Mouse (Mus musculus) liver, embryonic 12.5 days (tissue): ENCODE measurements at regions not wholly inside any gene's neighbourhood (a gene's known extent, or its start where the extent isn't known, plus 50 kb on each side); places are given as distances from the start of the nearest gene placed in this dataset. TPM values are rescaled to one million over a fixed set of nuclear protein-coding genes. Genes with fewer than 3 reads are reported as not detected.

Experiments
- ATAC-seq: fragments of 200-750 bp; cut with Nextera tagmentation; 2 replicates; pipeline ENCODE4 v1.8.0; 2017; ENCODE audit warnings: moderate number of reproducible peaks, mild to moderate bottlenecking, moderate library complexity
- H3K27ac ChIP-seq: fragments of 300-500 bp; sonication (generic); 2 replicates; pipeline ENCODE4 v1.5.1; 2016; ENCODE audit warnings: mild to moderate bottlenecking
- H3K27me3 ChIP-seq: fragments of 300-500 bp; sonication (generic); replicated peaks from 2 replicates; pipeline ENCODE4 v1.6.1; 2016; ENCODE audit warnings: mild to moderate bottlenecking, moderate library complexity
- H3K36me3 ChIP-seq: fragments of 300-500 bp; sonication (generic); 2 replicates; pipeline ENCODE4 v1.6.1; 2016; ENCODE audit warnings: mild to moderate bottlenecking, moderate library complexity
- H3K4me1 ChIP-seq: fragments of 300-500 bp; sonication (generic); 2 replicates; pipeline ENCODE4 v1.6.1; 2016
- H3K4me2 ChIP-seq: fragments of 300-500 bp; sonication (generic); 2 replicates; pipeline ENCODE4 v1.6.1; 2016; ENCODE audit warnings: mild to moderate bottlenecking, moderate library complexity
- H3K4me3 ChIP-seq: fragments of 300-500 bp; sonication (generic); 2 replicates; pipeline ENCODE4 v1.5.1; 2016; ENCODE audit warnings: mild to moderate bottlenecking, moderate library complexity
- H3K9ac ChIP-seq: fragments of 300-500 bp; sonication (generic); 2 replicates; pipeline ENCODE4 v1.6.1; 2016; ENCODE audit warnings: mild to moderate bottlenecking, moderate library complexity
- H3K9me3 ChIP-seq: fragments of 300-500 bp; sonication (generic); replicated peaks from 2 replicates; pipeline ENCODE4 v1.6.1; 2016; ENCODE audit warnings: mild to moderate bottlenecking, moderate library complexity
- WGBS: fragments of 180-500 bp; shearing (Covaris S2); methylation state at CpG from one replicate; pipeline ENCODE4 v1.1.7; 2016; ENCODE audit not compliant: insufficient replicate concordance; 5-methylcytosine and 5-hydroxymethylcytosine counted together
- microRNA-seq: library from miRNA; unstranded; fragments of <30 nt; microRNA quantifications from one replicate; pipeline ENCODE4, GENCODE M21; 2017

DNA sequence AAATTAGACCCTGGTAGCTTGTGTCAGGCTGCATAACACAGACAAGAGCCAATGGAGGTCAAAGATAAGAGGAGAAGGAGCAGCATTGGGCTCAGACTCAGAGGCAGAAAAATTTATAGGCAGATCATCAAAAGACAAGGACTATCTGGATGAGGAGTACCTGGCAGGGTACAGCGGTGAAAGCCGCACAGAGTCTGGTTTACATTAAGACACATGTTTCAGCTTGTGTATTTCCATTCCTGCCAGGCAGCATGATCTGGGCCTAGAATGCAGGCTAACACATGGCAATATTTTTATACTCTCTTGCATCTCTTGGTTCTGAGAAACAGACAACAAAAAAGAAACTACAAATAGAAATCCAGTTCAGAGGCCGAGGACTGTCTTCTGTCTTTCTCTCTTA, 91.9 kb upstream of the Sema3a start:
- H3K4me1 ChIP-seq: no peaks in the 10 kb centered on the region
- H3K9me3 ChIP-seq: no peaks in the 10 kb centered on the region
- no peaks in the 10 kb centered on the region for H3K27me3 ChIP-seq
- H3K9ac ChIP-seq: no peak overlapping the region
- no peaks in the 10 kb centered on the region for H3K36me3 ChIP-seq
- H3K4me3 ChIP-seq: no peak overlapping the region
- H3K27ac ChIP-seq: no peak overlapping the region
- 72% methylated on average over 3 of the region's 3 CpGs for WGBS
- H3K4me2 ChIP-seq: no peak overlapping the region
- no peak for ATAC-seq

DNA sequence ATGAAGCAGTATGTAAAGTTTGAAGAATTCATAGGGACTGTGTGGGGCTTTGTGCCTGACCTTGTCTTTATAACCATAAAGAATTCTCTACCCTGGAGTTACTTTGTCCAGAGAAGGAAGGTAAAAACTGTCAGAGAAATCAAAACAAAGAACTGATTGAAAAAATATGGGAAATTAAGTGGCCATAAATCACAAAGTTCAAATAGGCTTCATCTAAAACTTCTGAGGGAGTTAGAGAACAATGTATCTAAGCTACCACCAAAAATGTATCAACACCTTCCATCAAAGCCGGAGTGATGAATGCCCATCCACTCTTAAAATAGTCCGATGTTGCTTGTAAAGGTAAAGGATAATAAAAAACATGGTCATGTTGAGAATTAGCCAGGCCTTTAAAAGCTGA, 89.1 kb upstream of the Sema3a start:
- Histone ChIP-seq H3K9me3 (no peaks in the 10 kb centered on the region), H3K27ac (no peak overlapping the region), H3K27me3 (no peaks in the 10 kb centered on the region), H3K4me3 (no peak overlapping the region), H3K4me2 (no peak overlapping the region), H3K36me3 (no peaks in the 10 kb centered on the region), H3K4me1 (no peaks in the 10 kb centered on the region), H3K9ac (no peak overlapping the region)
- no peak for ATAC-seq
- WGBS: 77% methylated on average over 2 of the region's 2 CpGs

DNA sequence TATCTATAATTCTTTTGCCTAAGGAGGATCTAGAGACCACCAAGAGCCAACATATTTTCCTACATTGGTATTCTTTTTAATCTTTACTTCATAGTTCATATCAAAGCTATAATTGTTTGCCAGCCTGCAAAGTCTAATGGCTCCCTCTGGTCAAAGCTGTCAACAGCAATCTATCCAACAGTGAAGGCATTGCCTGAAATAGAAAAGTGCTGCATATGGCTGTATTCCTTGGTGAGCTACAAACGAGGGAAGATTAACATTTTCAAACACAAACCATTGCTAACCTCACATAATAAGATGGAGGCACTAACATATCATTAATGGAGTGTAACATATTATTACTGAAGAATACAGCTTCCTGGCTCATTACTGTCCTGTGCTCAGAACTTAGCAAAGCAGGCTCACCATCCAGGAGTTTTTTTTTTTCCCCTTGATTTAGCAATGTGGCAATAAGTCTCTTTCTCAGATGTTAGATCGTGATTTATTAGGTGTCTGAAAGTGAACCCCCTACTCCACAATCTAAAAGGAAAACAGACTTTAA, 66.3 kb upstream of the Sema3a start:
- H3K4me2 ChIP-seq: no peak overlapping the region
- no peaks in the 10 kb centered on the region for H3K9me3 ChIP-seq
- no peak for ATAC-seq
- no peaks in the 10 kb centered on the region for H3K4me1 ChIP-seq
- no peak overlapping the region for H3K9ac ChIP-seq
- H3K4me3 ChIP-seq: no peak overlapping the region
- H3K36me3 ChIP-seq: no peaks in the 10 kb centered on the region
- no peaks in the 10 kb centered on the region for H3K27me3 ChIP-seq
- no peak overlapping the region for H3K27ac ChIP-seq
- WGBS: 44% methylated on average over 2 of the region's 2 CpGs

DNA sequence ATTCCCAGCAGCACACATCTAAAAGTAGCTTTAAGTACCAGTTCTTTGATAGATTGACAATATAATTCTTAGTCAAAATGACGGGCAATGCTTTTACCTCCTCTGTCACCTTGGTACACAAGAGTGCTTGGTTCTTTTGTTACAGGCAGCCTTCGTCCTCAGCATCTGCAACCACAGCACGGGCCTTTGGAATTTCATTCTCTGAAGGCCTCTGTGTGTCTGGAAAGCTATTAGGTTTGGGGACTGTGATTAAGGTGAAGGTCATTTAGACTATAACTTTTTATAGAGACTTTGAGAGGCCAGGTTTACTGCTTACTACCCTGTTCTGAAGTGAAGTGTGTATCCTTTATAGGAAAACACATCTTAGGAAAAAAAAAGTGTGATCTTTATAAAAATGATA, 58.3 kb upstream of the Sema3a start:
- Histone ChIP-seq H3K4me1 (no peaks in the 10 kb centered on the region), H3K27me3 (no peaks in the 10 kb centered on the region), H3K4me3 (no peak overlapping the region), H3K4me2 (no peak overlapping the region), H3K36me3 (no peaks in the 10 kb centered on the region), H3K9me3 (no peaks in the 10 kb centered on the region), H3K27ac (no peak overlapping the region), H3K9ac (no peak overlapping the region)
- WGBS: 64% methylated on average over 3 of the region's 3 CpGs
- no peak for ATAC-seq

Small RNA genes in the stretch of these regions (microRNA-seq; reads per million reads assigned to microRNA genes)
- gene Gm23243: not detected
